Mouse (Mus musculus) gastrocnemius, adult 8-10 months (tissue): ENCODE measurements around the gene Trio. TPM values are rescaled to one million over a fixed set of nuclear protein-coding genes. Genes with fewer than 3 reads are reported as not detected.
"Not testable (repeated sequence)": the region's sequence is repeated elsewhere in the genome, so short reads cannot be mapped to it uniquely, and the experiment has no call there.

Source experiments
- DNase-seq, 2 experiments: peaks; one replicate each; pipeline ENCODE4 v3.0.0; 2022; ENCODE audit warnings: low spot score in 2 of 2
- total RNA-seq, 4 experiments: library from RNA; stranded (reverse); gene quantifications; 2 replicates each; pipeline ENCODE4 v1.2.4; 2022

Trio gene
- total RNA-seq, 4 experiments from 2014 or later, result 24.6 to 29.0 (median 27.1) TPM

GRCm38 (mm10) chr15:27724796-27725680 is 300.6 kb downstream of the Trio start:
- DNase-seq, result no peak

GRCm38 (mm10) chr15:27724298-27724697 is 301.4 kb downstream of the Trio start:
- no peak for DNase-seq

GRCm38 (mm10) chr15:27723746-27724145 is 301.9 kb downstream of the Trio start:
- no peak for DNase-seq

GRCm38 (mm10) chr15:27720297-27720696 is 305.4 kb downstream of the Trio start:
- not testable (repeated sequence) for DNase-seq

GRCm38 (mm10) chr15:27718668-27719067 is 307.0 kb downstream of the Trio start:
- DNase-seq, result no peak

- DNase-seq, result no peak
These were observed 310.3 kb downstream of the Trio start for GRCm38 (mm10) chr15:27715331-27715730.

GRCm38 (mm10) chr15:27710698-27711097 is 314.9 kb downstream of the Trio start:
- peak in 1 of 2 experiments; percentile 10 for DNase-seq

GRCm38 (mm10) chr15:27708968-27709612 is 316.6 kb downstream of the Trio start:
- no peak for DNase-seq

- DNase-seq, result no peak
These were observed 317.1 kb downstream of the Trio start for GRCm38 (mm10) chr15:27708499-27708898.

GRCm38 (mm10) chr15:27702972-27703313 is 322.7 kb downstream of the Trio start:
- DNase-seq, result no peak

GRCm38 (mm10) chr15:27702031-27702971 is 323.3 kb downstream of the Trio start:
- DNase-seq, result no peak

GRCm38 (mm10) chr15:27697632-27698031 is 328.0 kb downstream of the Trio start:
- no peak for DNase-seq

- DNase-seq, result no peak
These were observed 332.4 kb downstream of the Trio start for GRCm38 (mm10) chr15:27693235-27693634.

GRCm38 (mm10) chr15:27692161-27692560 is 333.5 kb downstream of the Trio start:
- no peak for DNase-seq

GRCm38 (mm10) chr15:27691213-27691612 is 334.4 kb downstream of the Trio start:
- DNase-seq, result no peak

- no peak for DNase-seq
These were observed 337.5 kb downstream of the Trio start for GRCm38 (mm10) chr15:27688041-27688651.

- DNase-seq, result no peak
These were observed 340.8 kb downstream of the Trio start for GRCm38 (mm10) chr15:27684813-27685212.

- no peak for DNase-seq
These were observed 342.4 kb downstream of the Trio start for GRCm38 (mm10) chr15:27683206-27683605.

GRCm38 (mm10) chr15:27682619-27683018 is 343.0 kb downstream of the Trio start:
- no peak for DNase-seq

GRCm38 (mm10) chr15:27681419-27682187 is 344.0 kb downstream of the Trio start, which contains the start of gene Otulinl:
Gene Otulinl, minus strand, starts transcription at chr15:27681579.
- peak; percentile 89 to 90 for DNase-seq
